In genomic region chr3:82876372-82876739, GRCm38 (mm10) we compare ENCODE assay signal across 8 mouse cellular contexts. TPM values are rescaled to one million over a fixed set of nuclear protein-coding genes. Genes with fewer than 3 reads are reported as not detected.
A peak's percentile ranks its signal among the peaks of the same experiment; 100 is the strongest.
DNase-seq lines count a peak whose midpoint lies in the region; ATAC-seq and TF ChIP-seq lines count a peak whose summit lies in the region.
"Had no signal": no experiment of that assay in that cellular context is flagged by ENCODE, and none has a peak within 500 bp of the region (broad histone marks: within the 10 kb centered on the region; RNA-seq: fewer than 3 reads in every experiment).

Gene Rbm46, minus strand, starts transcription at chr3:82876483.

- H3K36me3 ChIP-seq in embryonic facial prominence, embryonic 11.5 days (replicated peaks; ENCODE audit: control insufficient read depth, insufficient read depth, low read depth, low read length): no peaks in the 10 kb centered on the region
- no peaks in the 10 kb centered on the region for H3K36me3 ChIP-seq in intestine, postnatal 0 days (ENCODE audit: control insufficient read depth, insufficient read depth)

- 17% methylated on average over 36 of the region's 36 CpGs for WGBS in embryonic facial prominence, embryonic 11.5 days
- 21% methylated on average over 35 of the region's 36 CpGs for WGBS in intestine, postnatal 0 days

- peaks cover 13% of the 10 kb centered on the region for H3K27me3 ChIP-seq in embryonic facial prominence, embryonic 11.5 days (ENCODE audit: control insufficient read depth, insufficient read depth, low read length)
- peaks cover 16% of the 10 kb centered on the region for H3K27me3 ChIP-seq in intestine, postnatal 0 days (replicated peaks; ENCODE audit: control insufficient read depth, insufficient read depth, low read length)

- peak; percentile 82 for DNase-seq in embryonic facial prominence, embryonic 11.5 days (ENCODE audit: low spot score)
- DNase-seq in heart, adult 18-20 months: peak; percentile 73 to 81
- peak; percentile 50 to 53 for DNase-seq in left cerebral cortex, postnatal 36 days (ENCODE audit: low spot score in 2 of 2)
- peak; percentile 65 for DNase-seq in skeletal muscle tissue, adult 2 months (ENCODE audit: low read depth, low spot score)

- intact Hi-C loops in left cerebral cortex, postnatal 36 days (cut with DNase I): loop anchor here (5.0 to 10.0 kb wide), 2 partner anchors 106 to 178 kb away; partner anchors contain the start of gene Plrg1

- H3K9ac ChIP-seq in embryonic facial prominence, embryonic 11.5 days (replicated peaks; ENCODE audit: low read length): peak within 1 kb of the TSS; percentile 9; the same call in 1 of the 2 replicates
- peak within 1 kb of the TSS; percentile 22; the same call in 1 of the 2 replicates for H3K9ac ChIP-seq in intestine, postnatal 0 days (ENCODE audit: low read depth, low read length)

- H3K4me1 ChIP-seq in brown adipose tissue, adult 24 weeks (ENCODE audit: control insufficient read depth, insufficient read depth, insufficient read length, low read length): no peaks in the 10 kb centered on the region
- H3K4me1 ChIP-seq in embryonic facial prominence, embryonic 11.5 days (ENCODE audit: control insufficient read depth, insufficient read depth, low read length): no peaks in the 10 kb centered on the region; the same call in 1 of the 2 replicates
- 0 out of 2 replicates have a peak, but pooled peaks cover 7% of the 10 kb centered on the region for H3K4me1 ChIP-seq in intestine, postnatal 0 days (replicated peaks; ENCODE audit: control insufficient read depth, insufficient read depth, low read length)

- H3K4me3 ChIP-seq in brown adipose tissue, adult 24 weeks (ENCODE audit: insufficient read depth, low read depth, low read length): peak within 1 kb of the TSS; percentile 44
- H3K4me3 ChIP-seq in embryonic facial prominence, embryonic 11.5 days (ENCODE audit: low read depth, low read length): peak within 1 kb of the TSS; percentile 36
- H3K4me3 ChIP-seq in intestine, postnatal 0 days (ENCODE audit: low read depth, low read length): peak within 1 kb of the TSS; percentile 37
- H3K4me3 ChIP-seq: myocyte had no signal

- ATAC-seq in embryonic facial prominence, embryonic 11.5 days (replicated peaks; ENCODE audit: insufficient number of reproducible peaks, low FRiP score, low TSS enrichment, low read depth): peak; percentile 90
- ATAC-seq in intestine, postnatal 0 days: peak; percentile 82
- peak; percentile 41; the same call in 1 of the 2 replicates for ATAC-seq in megakaryocyte-erythroid progenitor cell, adult 5-6 weeks (replicated peaks; ENCODE audit: low FRiP score, low TSS enrichment, poor library complexity, severe bottlenecking)

- H3K27ac ChIP-seq in brown adipose tissue, adult 24 weeks (replicated peaks; ENCODE audit: low read depth, low read length): no peak within 1 kb of the TSS
- H3K27ac ChIP-seq in embryonic facial prominence, embryonic 11.5 days (replicated peaks; ENCODE audit: low read depth, low read length): no peak within 1 kb of the TSS
- no peak within 1 kb of the TSS for H3K27ac ChIP-seq in intestine, postnatal 0 days (ENCODE audit: low read depth, low read length)

- H3K9me3 ChIP-seq in embryonic facial prominence, embryonic 11.5 days (replicated peaks; ENCODE audit: control insufficient read depth, low read length): no peaks in the 10 kb centered on the region; the same call in 1 of the 2 replicates
- no peaks in the 10 kb centered on the region for H3K9me3 ChIP-seq in intestine, postnatal 0 days (ENCODE audit: control insufficient read depth)

- no peak; the same call in 1 of the 2 replicates for TF ChIP-seq CTCF in intestine, postnatal 0 days (IDR thresholded peaks at IDR 0.05; ENCODE audit: low read depth)

- H3K4me2 ChIP-seq in embryonic facial prominence, embryonic 11.5 days (ENCODE audit: low read depth, low read length): peak within 1 kb of the TSS; percentile 50
- H3K4me2 ChIP-seq in intestine, postnatal 0 days (replicated peaks; ENCODE audit: low read depth): peak within 1 kb of the TSS; percentile 60

RNA-seq across cellular contexts. Expression of gene Rbm46, which starts in this region (rescaled TPM):
- not detected in 2 replicates for polyA plus RNA-seq in brown adipose tissue, adult 24 weeks (2012; ENCODE audit: insufficient read depth, insufficient read length, missing spikeins)
- 5.2 and 5.5 TPM in 2 replicates for polyA plus RNA-seq in embryonic facial prominence, embryonic 11.5 days (2014; fragmentation: Nextera tagmentation; extraction: Ambion mirVana)
- under 1 TPM in 1 of 2 experiments, not detected in 1; 0.12 TPM for total RNA-seq in heart, adult 18-20 months (2021)
- polyA plus RNA-seq in intestine, postnatal 0 days (2015; fragmentation: Nextera tagmentation; extraction: Ambion mirVana): 3.3 and 3.5 TPM in 2 replicates
- total RNA-seq in left cerebral cortex, postnatal 36 days (2021): under 1 TPM; 0.35 to 0.43 TPM
- total RNA-seq in megakaryocyte-erythroid progenitor cell, adult 5-6 weeks (2014; fragmentation: Nextera tagmentation): not detected in 2 replicates
- not detected in 2 replicates for total RNA-seq in megakaryocyte-erythroid progenitor cell, adult 5-6 weeks (2017)
- polyA plus RNA-seq: myocyte had no signal

Comparison
In these comparisons a context has a peak if more than half of its experiments do, and no peak if none do; other contexts are left out.
1. Peak in DNase-seq in heart, adult 18-20 months; RNA of the gene not detected or under 1 TPM.
2. Peak in DNase-seq in left cerebral cortex, postnatal 36 days; RNA of the gene not detected or under 1 TPM.
3. Peak in ATAC-seq in megakaryocyte-erythroid progenitor cell, adult 5-6 weeks; RNA of the gene not detected or under 1 TPM.